Mouse (Mus musculus) monocyte, adult 5-6 weeks (primary cell): ENCODE measurements around the gene C1qtnf1. TPM values are rescaled to one million over a fixed set of nuclear protein-coding genes. Genes with fewer than 3 reads are reported as not detected.

Source experiments
- ATAC-seq: fragments of 153-309, 156-312 bp; replicated peaks from 2 replicates; pipeline ENCODE4 v1.8.0; 2017; ENCODE audit warnings: mild to moderate bottlenecking; ENCODE audit not compliant: low TSS enrichment, insufficient number of reproducible peaks, severe bottlenecking, poor library complexity, low FRiP score
- total RNA-seq: library from RNA; stranded (forward); fragments of 200-1000, 200-491, 200-594 nt; gene quantifications from 3 replicates; pipeline ENCODE4 v1.2.3, GENCODE M21; 2017

The C1qtnf1 gene
- total RNA-seq, 1 experiment from 2014 or later, result not detected

DNA sequence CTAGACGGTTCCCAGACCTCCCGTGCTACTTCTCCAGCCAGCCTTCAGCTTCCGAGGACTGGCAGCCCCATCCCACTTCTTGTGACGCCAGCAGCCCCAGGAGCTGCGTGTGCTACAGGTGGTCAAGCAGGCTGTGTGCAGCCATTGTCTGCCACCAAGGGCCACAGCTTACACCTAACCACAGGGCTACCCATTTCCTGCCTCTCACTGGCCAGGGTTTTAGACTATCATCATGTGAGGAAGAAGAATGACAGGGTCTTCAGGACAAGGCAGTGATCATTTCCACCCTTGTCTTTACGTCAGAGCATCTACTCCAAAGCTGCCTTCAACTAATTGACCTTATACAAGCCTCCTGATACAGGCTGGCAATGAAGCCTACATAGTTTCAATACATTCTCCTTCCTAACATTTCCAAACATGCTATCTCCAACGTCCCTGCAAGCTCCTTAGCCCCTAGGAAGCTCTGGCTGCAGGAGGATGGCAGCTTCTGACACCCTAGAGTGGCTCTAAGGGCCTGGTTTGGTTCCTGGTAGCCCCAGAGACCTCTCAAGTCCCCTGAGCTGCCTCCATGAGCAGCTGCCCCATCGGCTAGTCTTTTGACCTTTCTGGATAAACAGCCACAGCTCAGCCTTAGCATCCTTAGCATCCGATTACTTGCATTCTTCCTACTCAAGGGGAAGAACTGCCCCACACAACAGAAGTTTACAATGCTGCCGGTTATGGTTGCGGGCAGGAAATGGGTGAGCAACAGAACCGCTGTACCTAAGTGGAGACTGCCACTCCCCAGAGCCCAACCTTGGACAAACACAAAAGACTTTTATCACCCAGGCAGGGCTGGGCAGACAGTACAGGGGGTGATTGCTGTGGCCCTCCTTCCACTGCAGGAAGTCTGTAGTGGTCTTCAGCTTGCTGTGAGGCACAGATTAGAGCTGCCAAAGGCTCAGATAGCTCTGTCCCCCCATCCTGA lies 18.6 kb upstream of the C1qtnf1 start:
- no peak for ATAC-seq

DNA sequence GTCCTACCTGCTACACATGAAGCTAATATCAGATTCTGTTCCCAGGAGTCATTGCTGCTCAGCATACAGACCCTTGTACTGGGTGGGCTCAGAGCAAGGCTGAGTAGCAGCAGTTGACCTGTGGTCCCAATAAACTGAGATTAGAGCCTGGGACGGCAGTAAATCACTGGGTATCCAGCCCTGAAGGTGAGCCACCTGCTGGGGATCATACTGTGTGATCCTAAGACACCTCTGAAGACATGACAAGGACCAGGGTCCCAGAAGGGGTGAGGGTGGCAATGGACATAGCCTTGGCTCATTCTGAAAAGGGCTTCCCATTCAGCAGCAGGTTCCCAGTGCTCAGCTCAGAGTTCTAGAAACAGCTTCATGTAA lies 17.9 kb upstream of the C1qtnf1 start:
- no peak for ATAC-seq

- ATAC-seq, result no peak
Measured at GRCm38 (mm10) chr11:118410479-118410878, 17.5 kb upstream of the C1qtnf1 start.

- no peak for ATAC-seq
Measured at GRCm38 (mm10) chr11:118411271-118411670, 16.7 kb upstream of the C1qtnf1 start.

DNA sequence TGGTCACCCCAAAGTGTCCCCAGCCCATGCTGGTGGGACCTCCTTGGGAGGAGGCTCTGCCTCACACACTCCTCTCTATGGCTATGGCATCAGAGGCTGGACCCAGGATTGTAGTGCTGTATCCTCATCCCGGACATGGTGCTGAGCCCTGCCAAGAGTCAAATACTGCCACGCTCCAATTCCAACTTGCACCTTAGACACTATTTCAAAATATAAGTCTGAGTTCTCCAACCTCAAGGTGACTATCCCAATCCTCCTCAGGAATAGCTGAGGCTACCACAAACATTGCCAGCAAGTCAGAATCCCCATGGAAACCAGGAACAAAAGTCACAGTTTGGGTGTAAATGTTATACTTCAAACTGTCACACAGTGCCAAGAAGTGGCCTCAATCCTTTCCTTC lies 15.4 kb upstream of the C1qtnf1 start:
- ATAC-seq, result no peak

GRCm38 (mm10) chr11:118413055-118413454 lies 14.9 kb upstream of the C1qtnf1 start:
- ATAC-seq, result no peak

- no peak for ATAC-seq
Measured at GRCm38 (mm10) chr11:118414270-118414669, 13.7 kb upstream of the C1qtnf1 start.

DNA sequence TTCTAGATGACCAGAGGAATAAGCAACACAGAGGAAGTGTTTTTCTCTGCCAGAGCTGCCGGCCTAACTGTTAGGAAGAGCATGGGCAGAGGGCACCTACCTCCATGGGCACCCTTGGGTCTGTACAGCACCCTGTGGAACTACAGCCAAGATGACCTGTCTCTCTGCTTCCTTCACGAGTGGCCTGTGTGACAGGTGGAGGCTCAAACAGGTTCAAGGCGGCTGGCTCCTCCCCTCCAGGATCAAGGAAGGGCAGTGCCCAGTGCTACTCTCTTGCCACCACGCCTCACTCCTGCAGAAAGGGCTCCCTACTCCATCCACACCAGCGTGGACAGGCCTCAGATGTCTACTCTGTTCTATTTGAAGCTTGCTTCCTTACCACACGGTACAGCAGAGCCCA lies 12.4 kb upstream of the C1qtnf1 start:
- ATAC-seq, result no peak

- ATAC-seq, result no peak
Measured at GRCm38 (mm10) chr11:118416046-118416445, 12.0 kb upstream of the C1qtnf1 start.

DNA sequence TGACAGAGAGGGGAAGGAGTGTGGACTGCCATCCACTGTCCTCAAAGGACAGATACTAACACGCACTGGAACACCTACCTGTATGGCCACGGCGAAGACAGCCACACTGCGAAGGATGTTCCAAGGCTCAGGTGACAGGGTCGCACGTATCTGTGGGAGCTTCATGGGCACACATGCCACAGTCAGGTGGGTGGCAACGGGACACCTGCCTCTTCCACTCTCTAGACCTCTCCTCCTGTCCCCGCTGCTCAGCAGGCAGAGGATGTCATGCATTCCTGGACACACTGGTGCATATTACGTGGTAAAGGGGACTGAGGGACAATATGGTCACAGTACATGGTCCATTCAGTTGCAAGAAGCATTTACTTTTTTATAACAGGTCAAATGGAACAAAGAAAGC lies 10.5 kb upstream of the C1qtnf1 start:
- ATAC-seq, result no peak

- ATAC-seq, result peak; percentile 37
Measured at GRCm38 (mm10) chr11:118418442-118418833, 9.6 kb upstream of the C1qtnf1 start.

DNA sequence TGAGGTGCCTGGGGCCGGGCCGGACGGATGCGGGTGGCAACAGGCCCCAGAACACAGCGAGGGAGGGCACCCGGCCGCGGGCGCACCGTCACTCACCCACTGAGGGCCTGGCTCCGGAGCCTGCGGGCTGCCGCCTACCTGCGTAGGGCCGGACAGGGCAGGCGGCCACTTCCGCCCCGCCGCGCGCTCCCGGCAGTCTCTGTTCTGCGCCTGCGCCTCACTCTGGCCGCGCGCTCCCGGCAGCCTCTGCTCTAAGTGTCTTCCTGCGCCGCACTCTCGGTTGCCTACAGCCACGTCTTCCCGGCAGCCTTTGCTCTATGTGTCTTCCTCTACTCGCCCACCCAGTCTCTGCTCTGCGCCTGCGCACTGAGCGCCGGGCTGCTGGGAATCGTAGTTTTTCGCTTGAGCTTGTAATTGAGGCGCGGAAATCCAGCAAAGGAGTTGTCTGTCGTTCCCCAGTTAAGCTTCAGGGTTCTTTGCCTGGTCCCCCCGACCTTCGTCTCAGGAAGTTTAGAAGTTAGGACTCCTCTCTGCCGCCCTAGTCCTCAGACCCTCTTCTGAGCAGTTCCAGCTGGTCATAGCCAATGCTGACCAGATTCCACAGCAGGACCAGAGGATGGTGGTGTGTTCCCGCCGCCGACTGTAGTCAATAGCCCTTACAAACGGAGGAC lies 9.0 kb upstream of the C1qtnf1 start, which contains the start of gene Cant1:
Gene Cant1, minus strand, starts transcription at position 253 of the 671 bp plus-strand sequence.
- ATAC-seq, result peak; percentile 91

- no peak for ATAC-seq
Measured at GRCm38 (mm10) chr11:118420261-118420660, 7.7 kb upstream of the C1qtnf1 start.

- no peak for ATAC-seq
Measured at GRCm38 (mm10) chr11:118423266-118423971, 4.6 kb upstream of the C1qtnf1 start.

DNA sequence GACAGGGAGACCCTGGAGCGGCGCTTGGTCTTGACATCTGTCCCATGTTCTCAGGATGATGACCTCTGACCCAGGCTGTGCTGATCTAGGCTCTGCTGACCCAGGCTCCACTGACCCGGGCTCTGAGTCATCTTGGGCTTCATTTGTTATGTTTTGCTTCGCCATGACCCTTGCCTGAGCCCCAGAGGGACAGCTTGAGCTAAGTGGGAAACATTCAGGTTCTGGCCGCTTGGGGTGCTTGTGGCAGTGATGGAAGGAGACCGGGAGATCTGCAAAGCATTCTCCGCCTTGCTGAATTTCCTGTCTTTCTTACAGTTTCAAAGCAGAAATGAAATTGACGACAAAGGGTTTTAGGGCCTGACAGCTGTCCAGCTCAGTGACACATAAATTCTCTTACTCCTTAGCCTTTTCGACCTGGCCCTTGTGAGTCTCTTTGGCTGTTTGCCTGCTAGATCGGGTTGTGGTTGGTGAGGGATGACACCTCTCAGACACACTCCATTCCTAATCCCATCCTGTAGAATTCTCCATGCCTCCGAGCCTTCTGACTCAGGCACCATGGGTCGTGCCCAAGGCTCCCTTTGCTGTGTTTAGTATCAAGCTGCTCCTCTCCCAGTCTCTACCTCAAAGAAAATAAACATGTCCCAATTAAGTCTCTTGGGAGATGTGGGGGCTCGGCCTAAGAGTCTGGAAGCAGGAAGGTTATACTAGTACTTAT lies 3.2 kb upstream of the C1qtnf1 start:
- ATAC-seq, result no peak

- no peak for ATAC-seq
Measured at GRCm38 (mm10) chr11:118426765-118427164, 1.2 kb upstream of the C1qtnf1 start.

DNA sequence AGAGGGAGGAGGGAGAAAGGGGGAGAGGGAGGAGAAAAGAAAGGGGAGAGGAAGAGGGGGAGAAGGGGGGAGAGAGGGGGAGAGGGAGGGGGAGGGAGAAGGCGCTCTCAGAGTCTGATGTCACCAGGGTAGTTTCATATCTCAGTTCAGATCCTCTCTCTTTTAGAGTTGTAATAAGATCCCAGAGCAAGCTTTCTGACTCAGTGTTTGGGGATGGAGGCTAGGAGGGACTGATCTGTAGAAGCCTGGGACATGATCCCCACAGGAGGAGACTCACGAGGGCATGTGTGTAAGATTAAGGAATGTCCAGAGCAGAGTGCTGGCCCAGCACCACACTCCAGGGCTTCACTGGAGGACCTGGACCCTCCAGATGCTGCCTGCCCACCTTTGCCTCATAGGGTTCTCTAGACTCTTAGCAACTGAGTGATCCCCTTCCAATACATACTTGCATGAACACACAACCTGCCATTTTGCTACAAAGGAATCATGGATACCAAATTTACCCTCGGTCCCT lies 680 bp upstream of the C1qtnf1 start:
- no peak for ATAC-seq

GRCm38 (mm10) chr11:118428460-118428868 lies 461 bp downstream of the C1qtnf1 start:
- ATAC-seq, result no peak
